Comparison of ENCODE assay signal across 17 mouse cellular contexts in genomic region chr10:39678199-39678791, GRCm38 (mm10).
"Had no signal": no experiment of that assay in that cellular context is flagged by ENCODE, and none has a peak within 500 bp of the region (broad histone marks: within the 10 kb centered on the region; RNA-seq: fewer than 3 reads in every experiment).

No protein-coding gene starts in this region.

- H3K4me1 ChIP-seq: liver, embryonic 12.5 days had no signal

- H3K36me3 ChIP-seq: liver, embryonic 12.5 days; midbrain, embryonic 15.5 days had no signal

- H3K9me3 ChIP-seq: liver, embryonic 12.5 days; midbrain, embryonic 13.5 days; midbrain, embryonic 15.5 days; neural tube, embryonic 12.5 days had no signal

- H3K4me3 ChIP-seq: liver, embryonic 12.5 days; midbrain, embryonic 13.5 days; midbrain, embryonic 15.5 days; neural tube, embryonic 12.5 days had no signal

- H3K4me2 ChIP-seq: liver, embryonic 12.5 days; lung, embryonic 14.5 days; midbrain, embryonic 11.5 days; midbrain, embryonic 13.5 days; midbrain, embryonic 15.5 days; neural tube, embryonic 12.5 days had no signal

- H3K9ac ChIP-seq: liver, embryonic 12.5 days; liver, embryonic 14.5 days; lung, embryonic 14.5 days; midbrain, embryonic 13.5 days; midbrain, embryonic 15.5 days; neural tube, embryonic 12.5 days had no signal

- H3K27me3 ChIP-seq: liver, embryonic 12.5 days; midbrain, embryonic 13.5 days; midbrain, embryonic 15.5 days; neural tube, embryonic 12.5 days had no signal

- ATAC-seq: liver, embryonic 12.5 days; midbrain, embryonic 13.5 days; midbrain, embryonic 15.5 days had no signal

- DNase-seq: lung, adult 18-20 months; lung, embryonic 14.5 days; lung, postnatal 10 days; lung, postnatal 4 days; right cerebral cortex, adult 18-20 months; right cerebral cortex, postnatal 25 days; right cerebral cortex, postnatal 4 days; spleen, adult 18-20 months; thymus, adult 2 months; thymus, postnatal 25 days; thymus, postnatal 4 days had no signal

- H3K27ac ChIP-seq: liver, embryonic 12.5 days; liver, embryonic 14.5 days; midbrain, embryonic 13.5 days; midbrain, embryonic 15.5 days; neural tube, embryonic 12.5 days had no signal
